Mouse (Mus musculus): ENCODE results near the gene Gm49318. TPM values are rescaled to one million over a fixed set of nuclear protein-coding genes. Genes with fewer than 3 reads are reported as not detected.
"Not testable (repeated sequence)": the region's sequence is repeated elsewhere in the genome, so short reads cannot be mapped to it uniquely, and the experiment has no call there.

The Gm49318 gene
- polyA plus RNA-seq, 1 experiment from 2014 or later: not detected

- 0 out of 2 replicates have a peak, but pooled peaks cover 4% of the 10 kb centered on the region for H3K27me3 ChIP-seq
- peaks cover 6% of the 10 kb centered on the region; the same call in 1 of the 2 replicates for H3K4me1 ChIP-seq
- ATAC-seq (ENCODE audit: low FRiP score, low read depth): no peak
Observed at GRCm38 (mm10) chr9:22089986-22090385, 18.9 kb upstream of the Gm49318 start.

GRCm38 (mm10) chr9:22089281-22089680 is 18.2 kb upstream of the Gm49318 start:
- H3K27ac ChIP-seq: no peak overlapping the region
- H3K27me3 ChIP-seq: 0 out of 2 replicates have a peak, but pooled peaks cover under 1% of the 10 kb centered on the region
- no peak overlapping the region for H3K4me2 ChIP-seq (replicated peaks)
- H3K36me3 ChIP-seq: no peaks in the 10 kb centered on the region
- H3K4me3 ChIP-seq: no peak overlapping the region
- H3K9ac ChIP-seq: no peak overlapping the region
- peaks cover 12% of the 10 kb centered on the region for H3K4me1 ChIP-seq
- no peak for ATAC-seq (ENCODE audit: low FRiP score, low read depth)
- 96% methylated on average over 7 of the region's 7 CpGs for WGBS
- H3K9me3 ChIP-seq: no peaks in the 10 kb centered on the region

More at GRCm38 (mm10) chr9:22089986-22090385, 18.9 kb upstream of the Gm49318 start:
- Histone ChIP-seq H3K36me3 (no peaks in the 10 kb centered on the region), H3K4me3 (no peak overlapping the region), H3K27ac (no peak overlapping the region), H3K4me2 (replicated peaks) (no peak overlapping the region), H3K9me3 (no peaks in the 10 kb centered on the region), H3K9ac (no peak overlapping the region)
- WGBS: 86% methylated on average over 7 of the region's 7 CpGs

- ATAC-seq (ENCODE audit: low FRiP score, low read depth): no peak
- Histone ChIP-seq H3K4me1 (peaks cover 12% of the 10 kb centered on the region), H3K9ac (no peak overlapping the region), H3K36me3 (0 out of 2 replicates have a peak, but pooled peaks cover 7% of the 10 kb centered on the region), H3K9me3 (no peaks in the 10 kb centered on the region), H3K4me3 (no peak overlapping the region), H3K27ac (no peak overlapping the region), H3K4me2 (replicated peaks) (no peak overlapping the region), H3K27me3 (no peaks in the 10 kb centered on the region)
- 84% methylated on average over 2 of the region's 2 CpGs for WGBS
Observed at GRCm38 (mm10) chr9:22087034-22087618, 16.1 kb upstream of the Gm49318 start.

GRCm38 (mm10) chr9:22086012-22086411 is 15.0 kb upstream of the Gm49318 start:
- Histone ChIP-seq H3K4me3 (peak overlapping the region; percentile 69), H3K27me3 (no peaks in the 10 kb centered on the region), H3K4me2 (replicated peaks) (peak overlapping the region; percentile 85), H3K27ac (peak overlapping the region; percentile 35; the same call in 1 of the 2 replicates), H3K36me3 (0 out of 2 replicates have a peak, but pooled peaks cover 7% of the 10 kb centered on the region), H3K9me3 (no peaks in the 10 kb centered on the region), H3K4me1 (peaks cover 12% of the 10 kb centered on the region), H3K9ac (peak overlapping the region; percentile 77)
- 79% methylated on average over 6 of the region's 6 CpGs for WGBS
- ATAC-seq (ENCODE audit: low FRiP score, low read depth): no peak

GRCm38 (mm10) chr9:22085022-22085834 is 14.2 kb upstream of the Gm49318 start, which contains the start of gene Ecsit:
Gene Ecsit, minus strand, starts transcription at chr9:22085438.
- H3K27me3 ChIP-seq: no peaks in the 10 kb centered on the region
- H3K36me3 ChIP-seq: peaks cover 13% of the 10 kb centered on the region; the same call in 1 of the 2 replicates
- peak; percentile 98 for ATAC-seq (ENCODE audit: low FRiP score, low read depth)
- WGBS: under 1% methylated on average over 48 of the region's 48 CpGs
- H3K9me3 ChIP-seq: no peaks in the 10 kb centered on the region
- peaks cover 12% of the 10 kb centered on the region for H3K4me1 ChIP-seq
- peak within 1 kb of the TSS; percentile 85 for H3K4me2 ChIP-seq (replicated peaks)
- H3K9ac ChIP-seq: peak within 1 kb of the TSS; percentile 77
- H3K27ac ChIP-seq: peak within 1 kb of the TSS; percentile 35; the same call in 1 of the 2 replicates
- peak within 1 kb of the TSS; percentile 69 for H3K4me3 ChIP-seq

- peaks cover 14% of the 10 kb centered on the region; the same call in 1 of the 2 replicates for H3K36me3 ChIP-seq
- no peak for ATAC-seq (ENCODE audit: low FRiP score, low read depth)
- H3K27ac ChIP-seq: no peak overlapping the region
- no peaks in the 10 kb centered on the region for H3K9me3 ChIP-seq
- no peaks in the 10 kb centered on the region for H3K27me3 ChIP-seq
- H3K4me2 ChIP-seq (replicated peaks): peak overlapping the region; percentile 85
- peak overlapping the region; percentile 69 for H3K4me3 ChIP-seq
- peaks cover 12% of the 10 kb centered on the region for H3K4me1 ChIP-seq
- H3K9ac ChIP-seq: peak overlapping the region; percentile 77
- WGBS: 28% methylated on average over 4 of the region's 4 CpGs
Observed at GRCm38 (mm10) chr9:22084667-22085021, 13.6 kb upstream of the Gm49318 start.

- Histone ChIP-seq H3K9ac (no peak overlapping the region), H3K9me3 (no peaks in the 10 kb centered on the region), H3K4me2 (replicated peaks) (no peak overlapping the region), H3K4me3 (no peak overlapping the region), H3K4me1 (peaks cover 4% of the 10 kb centered on the region; the same call in 1 of the 2 replicates), H3K27me3 (no peaks in the 10 kb centered on the region), H3K36me3 (peaks cover 44% of the 10 kb centered on the region), H3K27ac (no peak overlapping the region)
- no peak for ATAC-seq (ENCODE audit: low FRiP score, low read depth)
- 94% methylated on average over 23 of the region's 23 CpGs for WGBS
Observed at GRCm38 (mm10) chr9:22076223-22076622, 5.2 kb upstream of the Gm49318 start.

- not testable (repeated sequence) for ATAC-seq (ENCODE audit: low FRiP score, low read depth); H3K9me3 ChIP-seq; H3K9ac ChIP-seq; H3K4me2 ChIP-seq (replicated peaks); H3K4me3 ChIP-seq; H3K4me1 ChIP-seq; H3K27ac ChIP-seq; H3K27me3 ChIP-seq
- WGBS: 70% methylated on average over 5 of the region's 5 CpGs
- H3K36me3 ChIP-seq: peaks cover 44% of the 10 kb centered on the region
Observed at GRCm38 (mm10) chr9:22075778-22076177, 4.7 kb upstream of the Gm49318 start.

GRCm38 (mm10) chr9:22072276-22072675 is 1.2 kb upstream of the Gm49318 start:
- no peak for ATAC-seq (ENCODE audit: low FRiP score, low read depth)
- WGBS: 94% methylated on average over 4 of the region's 4 CpGs
- peak overlapping the region; percentile 66 for H3K4me2 ChIP-seq (replicated peaks)

GRCm38 (mm10) chr9:22069881-22070553 is 1.0 kb downstream of the Gm49318 start:
- Histone ChIP-seq H3K4me3 (peak overlapping the region; percentile 63), H3K27ac (no peak overlapping the region), H3K4me1 (peaks cover 13% of the 10 kb centered on the region), H3K4me2 (replicated peaks) (peak overlapping the region; percentile 66), H3K27me3 (no peaks in the 10 kb centered on the region), H3K9me3 (no peaks in the 10 kb centered on the region), H3K36me3 (peaks cover 54% of the 10 kb centered on the region), H3K9ac (peak overlapping the region; percentile 20; the same call in 1 of the 2 replicates)
- ATAC-seq (ENCODE audit: low FRiP score, low read depth): 0 out of 2 replicates have a peak, but pooled peaks have one; percentile 1
- 72% methylated on average over 4 of the region's 4 CpGs for WGBS

More at GRCm38 (mm10) chr9:22072276-22072675, 1.2 kb upstream of the Gm49318 start:
- H3K36me3 ChIP-seq: peaks cover 46% of the 10 kb centered on the region
- no peak overlapping the region for H3K9ac ChIP-seq
- H3K27ac ChIP-seq: no peak overlapping the region
- no peaks in the 10 kb centered on the region for H3K9me3 ChIP-seq
- H3K27me3 ChIP-seq: no peaks in the 10 kb centered on the region
- H3K4me1 ChIP-seq: peaks cover 13% of the 10 kb centered on the region
- H3K4me3 ChIP-seq: no peak overlapping the region

- H3K4me3 ChIP-seq: no peak overlapping the region
- H3K36me3 ChIP-seq: peaks cover 56% of the 10 kb centered on the region
- H3K4me2 ChIP-seq (replicated peaks): no peak overlapping the region
- H3K27ac ChIP-seq: no peak overlapping the region
- no peak overlapping the region for H3K9ac ChIP-seq
- H3K4me1 ChIP-seq: peaks cover 11% of the 10 kb centered on the region
- 76% methylated on average over 5 of the region's 5 CpGs for WGBS
- H3K27me3 ChIP-seq: no peaks in the 10 kb centered on the region
- no peak for ATAC-seq (ENCODE audit: low FRiP score, low read depth)
- no peaks in the 10 kb centered on the region for H3K9me3 ChIP-seq
Observed at GRCm38 (mm10) chr9:22067195-22067594, 3.9 kb downstream of the Gm49318 start.

- no peak for ATAC-seq (ENCODE audit: low FRiP score, low read depth)
- WGBS: 65% methylated on average over 3 of the region's 3 CpGs
- H3K27me3 ChIP-seq: no peaks in the 10 kb centered on the region
- no peak overlapping the region for H3K4me3 ChIP-seq
- H3K9ac ChIP-seq: no peak overlapping the region
- H3K27ac ChIP-seq: no peak overlapping the region
- peaks cover 62% of the 10 kb centered on the region for H3K36me3 ChIP-seq
- H3K4me1 ChIP-seq: peaks cover 8% of the 10 kb centered on the region
- H3K4me2 ChIP-seq (replicated peaks): no peak overlapping the region
- H3K9me3 ChIP-seq: no peaks in the 10 kb centered on the region
Observed at GRCm38 (mm10) chr9:22066433-22066832, 4.6 kb downstream of the Gm49318 start.

All from limb, embryonic 13.5 days (tissue).